Mouse (Mus musculus) myocyte (in vitro differentiated cells): ENCODE results near the gene C2cd4a. TPM values are rescaled to one million over a fixed set of nuclear protein-coding genes. Genes with fewer than 3 reads are reported as not detected.
A peak's percentile ranks its signal among the peaks of the same experiment; 100 is the strongest.

Source experiments
- H3K27me3 ChIP-seq: one replicate; pipeline ENCODE4 v1.6.1; 2011; ENCODE audit not compliant: control insufficient read depth, insufficient read depth, insufficient read length
- H3K36me3 ChIP-seq: one replicate; pipeline ENCODE4 v1.6.1; 2011; ENCODE audit not compliant: control insufficient read depth, insufficient read depth
- H3K4me2 ChIP-seq: one replicate; pipeline ENCODE4 v1.6.1; 2011; ENCODE audit warnings: low read depth, control low read depth
- H3K4me3 ChIP-seq: one replicate; pipeline ENCODE4 v1.5.1; 2011; ENCODE audit warnings: mild to moderate bottlenecking, control low read depth, moderate library complexity
- H3K79me2 ChIP-seq: one replicate; pipeline ENCODE4 v1.6.1; 2011; ENCODE audit not compliant: control insufficient read depth, insufficient read depth
- H3ac ChIP-seq: one replicate; pipeline ENCODE4 v1.6.1; 2011; ENCODE audit not compliant: control insufficient read depth, insufficient read length
- CEBPB ChIP-seq: IDR thresholded peaks from 2 replicates; pipeline ENCODE4 v1.6.1; 2011; ENCODE audit warnings: mild to moderate bottlenecking, moderate library complexity; ENCODE audit not compliant: poor library complexity, insufficient read depth, severe bottlenecking
- E2F4 ChIP-seq: IDR thresholded peaks from one replicate; pipeline ENCODE4 v1.6.1; 2011; ENCODE audit warnings: mild to moderate bottlenecking, control low read depth, moderate library complexity; ENCODE audit not compliant: insufficient read depth
- MAX ChIP-seq: IDR thresholded peaks from one replicate; pipeline ENCODE4 v1.6.1; 2011; ENCODE audit warnings: low read depth, mild to moderate bottlenecking, control low read depth
- MYOD1 ChIP-seq, 3 experiments: IDR thresholded peaks; one replicate each; pipeline ENCODE4 v1.6.1; 2011; ENCODE audit warnings: control low read depth in 2 of 3, low read depth in 2 of 3, mild to moderate bottlenecking in 2 of 3, moderate library complexity in 1 of 3; ENCODE audit not compliant: insufficient read length in 2 of 3, control insufficient read depth in 1 of 3
- MYOG ChIP-seq, 3 experiments: IDR thresholded peaks; one replicate each; pipeline ENCODE4 v1.6.1; 2011; ENCODE audit warnings: control low read depth in 2 of 3, low read depth in 2 of 3, mild to moderate bottlenecking in 2 of 3; ENCODE audit not compliant: insufficient read length in 2 of 3, control insufficient read depth in 1 of 3, insufficient read depth in 1 of 3
- POLR2A ChIP-seq: IDR thresholded peaks from one replicate; pipeline ENCODE4 v1.6.1; 2011; ENCODE audit warnings: low read depth, mild to moderate bottlenecking, control low read depth, moderate library complexity; ENCODE audit not compliant: insufficient read length
- POLR2AphosphoS2 ChIP-seq: IDR thresholded peaks from one replicate; pipeline ENCODE4 v1.6.1; 2011; ENCODE audit warnings: low read depth, control low read depth; ENCODE audit not compliant: insufficient read length
- REST ChIP-seq: IDR thresholded peaks from one replicate; pipeline ENCODE4 v1.6.1; 2011; ENCODE audit warnings: mild to moderate bottlenecking, control low read depth, moderate library complexity; ENCODE audit not compliant: insufficient read depth, insufficient read length
- SRF ChIP-seq: IDR thresholded peaks from one replicate; pipeline ENCODE4 v1.6.1; 2011; ENCODE audit warnings: low read depth; ENCODE audit not compliant: control insufficient read depth, insufficient read length
- TCF12 ChIP-seq: IDR thresholded peaks from one replicate; pipeline ENCODE4 v1.6.1; 2011; ENCODE audit warnings: mild to moderate bottlenecking, control low read depth; ENCODE audit not compliant: poor library complexity, insufficient read depth, severe bottlenecking
- TCF3 ChIP-seq: IDR thresholded peaks from one replicate; pipeline ENCODE4 v1.6.1; 2011; ENCODE audit warnings: low read depth, control low read depth; ENCODE audit not compliant: insufficient read length
- USF1 ChIP-seq: IDR thresholded peaks from one replicate; pipeline ENCODE4 v1.6.1; 2011; ENCODE audit warnings: low read depth, mild to moderate bottlenecking, control low read depth, moderate library complexity
- polyA plus RNA-seq: library from polyadenylated mRNA; unstranded; fragments of >200 nt; fragmentation: generic; extraction: Trizol; gene quantifications from one replicate; pipeline ENCODE4 v1.2.1, GENCODE M21; 2012; ENCODE audit warnings: missing spikeins

Gene C2cd4a
- polyA plus RNA-seq, result not detected

GRCm38 (mm10) chr9:67832046-67832605, at the start of gene C2cd4a:
Gene C2cd4a (minus strand): TSS chr9:67832330.
- Histone ChIP-seq H3K79me2 (no peaks in the 10 kb centered on the region), H3ac (no peak within 1 kb of the TSS), H3K4me3 (no peak within 1 kb of the TSS), H3K27me3 (peaks cover 38% of the 10 kb centered on the region), H3K4me2 (peak within 1 kb of the TSS; percentile 59), H3K36me3 (no peaks in the 10 kb centered on the region)
- no peak for TF ChIP-seq TCF12
- no peak for TF ChIP-seq MYOG (IDR thresholded peaks at IDR 0.05; ENCODE audit: control insufficient read depth in 1 of 3, insufficient read depth in 1 of 3, insufficient read length in 2 of 3, low read depth in 2 of 3)

GRCm38 (mm10) chr9:67878197-67878769, 46.2 kb upstream of the C2cd4a start:
- no peak overlapping the region for H3K4me2 ChIP-seq
- H3K36me3 ChIP-seq, result peaks cover 9% of the 10 kb centered on the region
- H3ac ChIP-seq, result no peak overlapping the region
- H3K27me3 ChIP-seq, result no peaks in the 10 kb centered on the region
- H3K4me3 ChIP-seq, result no peak overlapping the region
- TF ChIP-seq POLR2A, result no peak
- TF ChIP-seq USF1, result no peak
- no peak for TF ChIP-seq TCF12
- TF ChIP-seq POLR2AphosphoS2, result no peak
- TF ChIP-seq MYOG (IDR thresholded peaks at IDR 0.05; ENCODE audit: control insufficient read depth in 1 of 3, insufficient read depth in 1 of 3, insufficient read length in 2 of 3, low read depth in 2 of 3), result no peak
- no peaks in the 10 kb centered on the region for H3K79me2 ChIP-seq

- H3K79me2 ChIP-seq, result no peaks in the 10 kb centered on the region
- H3K27me3 ChIP-seq, result no peaks in the 10 kb centered on the region
- no peak overlapping the region for H3ac ChIP-seq
- H3K4me2 ChIP-seq, result no peak overlapping the region
- TF ChIP-seq TCF3 (no peak), MAX (no peak), SRF (no peak), MYOD1 (IDR thresholded peaks at IDR 0.05; ENCODE audit: control insufficient read depth in 1 of 3, insufficient read length in 2 of 3, low read depth in 2 of 3) (no peak), POLR2A (no peak), E2F4 (no peak), USF1 (no peak), POLR2AphosphoS2 (no peak), TCF12 (no peak), REST (no peak)
- H3K36me3 ChIP-seq, result peaks cover 9% of the 10 kb centered on the region
- no peak overlapping the region for H3K4me3 ChIP-seq
These were observed 45.1 kb upstream of the C2cd4a start for GRCm38 (mm10) chr9:67877081-67877718.

- no peaks in the 10 kb centered on the region for H3K27me3 ChIP-seq
- no peak overlapping the region for H3K4me2 ChIP-seq
- H3K79me2 ChIP-seq, result no peaks in the 10 kb centered on the region
- H3K36me3 ChIP-seq, result peaks cover 6% of the 10 kb centered on the region
- TF ChIP-seq TCF3 (no peak), E2F4 (no peak), POLR2A (no peak), MYOG (IDR thresholded peaks at IDR 0.05; ENCODE audit: control insufficient read depth in 1 of 3, insufficient read depth in 1 of 3, insufficient read length in 2 of 3, low read depth in 2 of 3) (no peak), USF1 (no peak), MYOD1 (IDR thresholded peaks at IDR 0.05; ENCODE audit: control insufficient read depth in 1 of 3, insufficient read length in 2 of 3, low read depth in 2 of 3) (no peak), SRF (no peak), CEBPB (no peak), REST (no peak), TCF12 (no peak), MAX (no peak), POLR2AphosphoS2 (no peak)
- H3ac ChIP-seq, result no peak overlapping the region
- H3K4me3 ChIP-seq, result no peak overlapping the region
These were observed 43.2 kb upstream of the C2cd4a start for GRCm38 (mm10) chr9:67875337-67875736.

- no peak for TF ChIP-seq POLR2AphosphoS2
- no peak for TF ChIP-seq E2F4
- TF ChIP-seq SRF, result no peak
- no peak for TF ChIP-seq MYOD1 (IDR thresholded peaks at IDR 0.05; ENCODE audit: control insufficient read depth in 1 of 3, insufficient read length in 2 of 3, low read depth in 2 of 3)
- TF ChIP-seq TCF12, result no peak
- no peak for TF ChIP-seq REST
- TF ChIP-seq MAX, result no peak
- no peak for TF ChIP-seq USF1
- no peak for TF ChIP-seq TCF3
- TF ChIP-seq CEBPB, result no peak
- no peak for TF ChIP-seq POLR2A
- no peak for TF ChIP-seq MYOG (IDR thresholded peaks at IDR 0.05; ENCODE audit: control insufficient read depth in 1 of 3, insufficient read depth in 1 of 3, insufficient read length in 2 of 3, low read depth in 2 of 3)
- Histone ChIP-seq H3K4me2 (no peak overlapping the region), H3K79me2 (no peaks in the 10 kb centered on the region), H3ac (no peak overlapping the region), H3K27me3 (no peaks in the 10 kb centered on the region), H3K36me3 (peaks cover 6% of the 10 kb centered on the region), H3K4me3 (no peak overlapping the region)
These were observed 42.5 kb upstream of the C2cd4a start for GRCm38 (mm10) chr9:67874522-67875222.
